21 mouse cellular contexts compared by ENCODE assay signal in the genomic region with DNA sequence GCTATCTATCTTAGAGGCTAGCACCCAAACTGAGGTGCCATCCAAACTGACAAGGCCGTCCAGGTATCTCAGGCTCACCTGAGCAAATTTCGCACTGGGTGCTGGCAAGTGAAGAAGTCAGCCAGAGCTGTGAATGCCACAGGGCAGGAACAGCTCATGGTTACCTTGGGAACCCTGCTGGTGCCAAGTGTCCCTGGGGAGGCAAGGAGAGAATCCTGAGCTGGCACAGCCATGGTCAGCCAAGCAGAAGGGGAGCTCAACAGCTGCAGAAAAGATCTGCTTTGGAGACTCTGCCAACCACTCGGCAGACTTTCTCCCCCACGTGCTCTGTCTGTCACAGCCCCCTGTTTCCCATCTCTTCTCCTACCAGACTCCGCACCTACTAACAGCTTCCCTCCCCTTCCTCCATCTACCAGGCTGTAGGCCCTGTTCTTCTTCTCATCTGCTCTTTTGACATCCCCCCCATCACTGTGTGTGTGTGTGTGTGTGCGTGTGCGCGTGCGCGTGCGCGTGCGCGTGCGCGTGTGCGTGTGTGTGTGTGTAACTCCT.
DNase-seq lines count a peak whose midpoint lies in the region; ATAC-seq and TF ChIP-seq lines count a peak whose summit lies in the region.
"Had no signal": no experiment of that assay in that cellular context is flagged by ENCODE, and none has a peak within 500 bp of the region (broad histone marks: within the 10 kb centered on the region; RNA-seq: fewer than 3 reads in every experiment).

No protein-coding gene starts in this region.

- 89% methylated on average over 17 of the region's 17 CpGs for WGBS in forebrain, postnatal 0 days
- 96% methylated on average over 17 of the region's 17 CpGs for WGBS in forebrain, embryonic 11.5 days
- 93% methylated on average over 17 of the region's 17 CpGs for WGBS in kidney, embryonic 15.5 days
- WGBS in neural tube, embryonic 14.5 days, result 96% methylated on average over 17 of the region's 17 CpGs
- 88% methylated on average over 17 of the region's 17 CpGs for WGBS in neural tube, embryonic 15.5 days

- TF ChIP-seq POLR2A in brain, embryonic 14.5 days (IDR thresholded peaks at IDR 0.05; ENCODE audit: borderline replicate concordance, extremely low read depth, insufficient read depth, insufficient read length, poor library complexity, severe bottlenecking), result no peak

- no peaks in the 10 kb centered on the region for H3K27me3 ChIP-seq in forebrain, postnatal 0 days (ENCODE audit: insufficient read depth, low read length)
- H3K27me3 ChIP-seq in forebrain, embryonic 11.5 days (ENCODE audit: control insufficient read depth, insufficient read depth, low read length), result no peaks in the 10 kb centered on the region
- no peaks in the 10 kb centered on the region for H3K27me3 ChIP-seq in kidney, embryonic 15.5 days
- no peaks in the 10 kb centered on the region for H3K27me3 ChIP-seq in neural tube, embryonic 14.5 days (ENCODE audit: control insufficient read depth, insufficient read depth, low read length)
- no peaks in the 10 kb centered on the region for H3K27me3 ChIP-seq in neural tube, embryonic 15.5 days (replicated peaks)
- H3K27me3 ChIP-seq: embryonic facial prominence, embryonic 13.5 days; neural tube, embryonic 12.5 days; stomach, embryonic 15.5 days had no signal

- peaks cover 3% of the 10 kb centered on the region; the same call in 1 of the 2 replicates for H3K36me3 ChIP-seq in forebrain, postnatal 0 days (ENCODE audit: insufficient read depth)
- no peaks in the 10 kb centered on the region for H3K36me3 ChIP-seq in forebrain, embryonic 11.5 days (ENCODE audit: control insufficient read depth, insufficient read depth, low read length)
- H3K36me3 ChIP-seq in kidney, embryonic 15.5 days, result no peaks in the 10 kb centered on the region
- H3K36me3 ChIP-seq in neural tube, embryonic 14.5 days (ENCODE audit: control insufficient read depth, insufficient read depth, low read length), result no peaks in the 10 kb centered on the region
- H3K36me3 ChIP-seq in neural tube, embryonic 15.5 days, result 0 out of 2 replicates have a peak, but pooled peaks cover 3% of the 10 kb centered on the region
- H3K36me3 ChIP-seq: embryonic facial prominence, embryonic 13.5 days; neural tube, embryonic 12.5 days; stomach, embryonic 15.5 days had no signal

- TF ChIP-seq CTCF in forebrain, postnatal 0 days (IDR thresholded peaks at IDR 0.05; ENCODE audit: low read depth), result no peak
- no peak for TF ChIP-seq CTCF in brain, embryonic 14.5 days (IDR thresholded peaks at IDR 0.05; ENCODE audit: borderline replicate concordance, extremely low read depth, insufficient read depth, insufficient read length)

- H3K4me3 ChIP-seq in forebrain, postnatal 0 days (ENCODE audit: low read depth, low read length), result no peak overlapping the region
- no peak overlapping the region for H3K4me3 ChIP-seq in forebrain, embryonic 11.5 days (ENCODE audit: low read depth, low read length)
- H3K4me3 ChIP-seq in kidney, embryonic 15.5 days (replicated peaks), result no peak overlapping the region
- H3K4me3 ChIP-seq in neural tube, embryonic 14.5 days (ENCODE audit: low read depth, low read length), result no peak overlapping the region
- H3K4me3 ChIP-seq in neural tube, embryonic 15.5 days (replicated peaks), result no peak overlapping the region
- H3K4me3 ChIP-seq: embryonic facial prominence, embryonic 13.5 days; layer of hippocampus, adult 2 months; neural tube, embryonic 12.5 days; stomach, embryonic 15.5 days had no signal

- H3K4me1 ChIP-seq in forebrain, postnatal 0 days (ENCODE audit: insufficient read depth), result no peaks in the 10 kb centered on the region
- no peaks in the 10 kb centered on the region for H3K4me1 ChIP-seq in forebrain, embryonic 11.5 days (replicated peaks; ENCODE audit: control insufficient read depth, insufficient read depth, low read length)
- no peaks in the 10 kb centered on the region for H3K4me1 ChIP-seq in kidney, embryonic 15.5 days
- no peaks in the 10 kb centered on the region for H3K4me1 ChIP-seq in neural tube, embryonic 14.5 days (ENCODE audit: control insufficient read depth, insufficient read depth, low read length)
- no peaks in the 10 kb centered on the region for H3K4me1 ChIP-seq in neural tube, embryonic 15.5 days
- H3K4me1 ChIP-seq: embryonic facial prominence, embryonic 13.5 days; neural tube, embryonic 12.5 days; stomach, embryonic 15.5 days had no signal

- no peak overlapping the region for H3K27ac ChIP-seq in forebrain, postnatal 0 days (ENCODE audit: low read depth, low read length)
- no peak overlapping the region for H3K27ac ChIP-seq in forebrain, embryonic 11.5 days (ENCODE audit: low read depth, low read length)
- no peak overlapping the region for H3K27ac ChIP-seq in kidney, embryonic 15.5 days
- H3K27ac ChIP-seq in neural tube, embryonic 14.5 days (ENCODE audit: low read depth, low read length), result no peak overlapping the region
- H3K27ac ChIP-seq in neural tube, embryonic 15.5 days (replicated peaks), result no peak overlapping the region
- H3K27ac ChIP-seq: embryonic facial prominence, embryonic 13.5 days; layer of hippocampus, adult 2 months; neural tube, embryonic 12.5 days; stomach, embryonic 15.5 days had no signal

- H3K4me2 ChIP-seq in forebrain, postnatal 0 days (ENCODE audit: low read depth), result no peak overlapping the region
- H3K4me2 ChIP-seq in forebrain, embryonic 11.5 days (ENCODE audit: low read depth, low read length, severe bottlenecking), result no peak overlapping the region
- H3K4me2 ChIP-seq in kidney, embryonic 15.5 days, result no peak overlapping the region
- H3K4me2 ChIP-seq in neural tube, embryonic 14.5 days (ENCODE audit: low read depth, low read length), result no peak overlapping the region
- H3K4me2 ChIP-seq in neural tube, embryonic 15.5 days, result no peak overlapping the region
- H3K4me2 ChIP-seq: embryonic facial prominence, embryonic 13.5 days; heart, embryonic 11.5 days; liver, embryonic 11.5 days; neural tube, embryonic 12.5 days; stomach, embryonic 15.5 days had no signal

- peak; percentile 34; the same call in 1 of the 2 replicates for ATAC-seq in forebrain, postnatal 0 days
- no peak for ATAC-seq in forebrain, embryonic 11.5 days (replicated peaks; ENCODE audit: low FRiP score)
- ATAC-seq in kidney, embryonic 15.5 days (replicated peaks; ENCODE audit: low FRiP score), result no peak
- ATAC-seq in neural tube, embryonic 14.5 days (ENCODE audit: low read depth), result 0 out of 2 replicates have a peak, but pooled peaks have one; percentile 14
- ATAC-seq in neural tube, embryonic 15.5 days (ENCODE audit: low FRiP score), result no peak

- H3K9ac ChIP-seq in forebrain, postnatal 0 days, result no peak overlapping the region
- no peak overlapping the region for H3K9ac ChIP-seq in forebrain, embryonic 11.5 days (ENCODE audit: low read length)
- H3K9ac ChIP-seq in kidney, embryonic 15.5 days, result no peak overlapping the region
- H3K9ac ChIP-seq in neural tube, embryonic 14.5 days (replicated peaks; ENCODE audit: low read depth, low read length), result no peak overlapping the region
- H3K9ac ChIP-seq in neural tube, embryonic 15.5 days (replicated peaks), result no peak overlapping the region
- H3K9ac ChIP-seq: embryonic facial prominence, embryonic 13.5 days; neural tube, embryonic 12.5 days; stomach, embryonic 15.5 days had no signal

- no peak for DNase-seq in forebrain, postnatal 0 days
- DNase-seq in forebrain, embryonic 11.5 days (ENCODE audit: low spot score), result no peak
- DNase-seq in kidney, adult 11 months, result peak; percentile 6
- peak; percentile 43 for DNase-seq in brain, embryonic 14.5 days (ENCODE audit: low read depth)
- DNase-seq in right cerebral cortex, postnatal 4 days, result no peak
- DNase-seq: heart, postnatal 10 days; kidney, adult 2 months; kidney, postnatal 14 days; lung, adult 18-20 months; lung, postnatal 14 days; right cerebral cortex, postnatal 25 days; thymus, adult 18-20 months had no signal

- no peaks in the 10 kb centered on the region for H3K9me3 ChIP-seq in forebrain, postnatal 0 days (ENCODE audit: low read length)
- no peaks in the 10 kb centered on the region for H3K9me3 ChIP-seq in forebrain, embryonic 11.5 days (ENCODE audit: control insufficient read depth, low read length)
- no peaks in the 10 kb centered on the region for H3K9me3 ChIP-seq in kidney, embryonic 15.5 days (replicated peaks)
- H3K9me3 ChIP-seq in neural tube, embryonic 14.5 days (ENCODE audit: control insufficient read depth, low read length), result no peaks in the 10 kb centered on the region
- no peaks in the 10 kb centered on the region for H3K9me3 ChIP-seq in neural tube, embryonic 15.5 days (replicated peaks)
- H3K9me3 ChIP-seq: embryonic facial prominence, embryonic 13.5 days; neural tube, embryonic 12.5 days; stomach, embryonic 15.5 days had no signal

Comparison
In these comparisons a context has a peak if more than half of its experiments do, and no peak if none do; other contexts are left out.
1. ATAC-seq: peak in forebrain, postnatal 0 days (single experiment) and neural tube, embryonic 14.5 days (single experiment); none in forebrain, embryonic 11.5 days (single experiment), kidney, embryonic 15.5 days (single experiment) and neural tube, embryonic 15.5 days (single experiment).
2. DNase-seq: peak in kidney, adult 11 months (single experiment) and brain, embryonic 14.5 days (single experiment); none in forebrain, postnatal 0 days (single experiment), forebrain, embryonic 11.5 days (single experiment) and right cerebral cortex, postnatal 4 days (single experiment).